11 mouse cellular contexts compared by ENCODE assay signal in the genomic region with DNA sequence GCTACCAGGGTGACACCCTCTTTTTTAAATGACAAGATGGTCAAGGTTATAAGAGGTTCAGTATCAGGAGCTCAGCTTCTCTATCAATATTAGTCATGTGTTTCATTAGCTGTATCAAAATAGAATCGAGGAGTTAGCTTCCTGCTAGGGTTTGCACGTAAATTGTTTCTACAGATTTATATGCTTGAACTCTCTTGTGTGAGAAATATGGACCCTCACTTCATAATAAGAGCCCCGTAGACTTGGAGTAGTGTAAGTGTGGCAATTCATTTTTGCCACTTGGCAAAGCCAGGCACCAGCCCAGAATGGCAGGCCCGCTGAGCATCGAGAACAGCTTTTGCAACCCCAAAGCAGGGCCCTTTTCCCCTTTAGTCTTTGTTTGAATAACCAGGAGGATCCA. TPM values are rescaled to one million over a fixed set of nuclear protein-coding genes. Genes with fewer than 3 reads are reported as not detected.
DNase-seq lines count a peak whose midpoint lies in the region; ATAC-seq lines count a peak whose summit lies in the region.
"Had no signal": no experiment of that assay in that cellular context is flagged by ENCODE, and none has a peak within 500 bp of the region (broad histone marks: within the 10 kb centered on the region; RNA-seq: fewer than 3 reads in every experiment).

No protein-coding gene starts in this region.

- no peak overlapping the region for H3K4me3 ChIP-seq in heart, embryonic 11.5 days (ENCODE audit: low read depth, low read length)
- no peak overlapping the region for H3K4me3 ChIP-seq in midbrain, embryonic 11.5 days (ENCODE audit: low read depth, low read length)
- H3K4me3 ChIP-seq in midbrain, embryonic 10.5 days: no peak overlapping the region
- H3K4me3 ChIP-seq in limb, embryonic 10.5 days: no peak overlapping the region

- H3K4me1 ChIP-seq in heart, embryonic 11.5 days (ENCODE audit: control insufficient read depth, insufficient read depth, low read length): peaks cover 26% of the 10 kb centered on the region
- H3K4me1 ChIP-seq in midbrain, embryonic 11.5 days (ENCODE audit: control insufficient read depth, insufficient read depth, low read length): peaks cover 9% of the 10 kb centered on the region
- peaks cover 32% of the 10 kb centered on the region for H3K4me1 ChIP-seq in midbrain, embryonic 10.5 days
- H3K4me1 ChIP-seq in limb, embryonic 10.5 days: peaks cover 41% of the 10 kb centered on the region

- no peak for DNase-seq in heart, postnatal 4 days
- peak; percentile 87 for DNase-seq in midbrain, embryonic 11.5 days (ENCODE audit: low spot score, missing footprints)
- no peak for DNase-seq in midbrain, embryonic 10.5 days (ENCODE audit: low spot score)
- DNase-seq in limb, embryonic 10.5 days (ENCODE audit: low spot score): no peak
- no peak for DNase-seq in cerebellum, postnatal 4 days (ENCODE audit: low spot score in 2 of 2)
- no peak for DNase-seq in cerebellum, adult 18-20 months
- DNase-seq: heart, postnatal 36 days; right cerebral cortex, postnatal 14 days had no signal

- no peak overlapping the region for H3K27ac ChIP-seq in heart, embryonic 11.5 days (ENCODE audit: low read depth, low read length)
- no peak overlapping the region for H3K27ac ChIP-seq in midbrain, embryonic 11.5 days (ENCODE audit: low read depth, low read length)
- no peak overlapping the region for H3K27ac ChIP-seq in midbrain, embryonic 10.5 days (replicated peaks)
- peak overlapping the region; percentile 96; the same call in 1 of the 2 replicates for H3K27ac ChIP-seq in limb, embryonic 10.5 days

- WGBS in heart, embryonic 11.5 days (ENCODE audit: insufficient replicate concordance): 81% methylated on average over 5 of the region's 5 CpGs
- 79% methylated on average over 5 of the region's 5 CpGs for WGBS in midbrain, embryonic 11.5 days
- WGBS in midbrain, embryonic 10.5 days: 81% methylated on average over 5 of the region's 5 CpGs
- 82% methylated on average over 5 of the region's 5 CpGs for WGBS in limb, embryonic 10.5 days

- H3K9ac ChIP-seq in heart, embryonic 11.5 days (ENCODE audit: low read depth, low read length): no peak overlapping the region
- no peak overlapping the region for H3K9ac ChIP-seq in midbrain, embryonic 11.5 days (ENCODE audit: low read length)

- no peaks in the 10 kb centered on the region for H3K27me3 ChIP-seq in heart, embryonic 11.5 days (ENCODE audit: control insufficient read depth, insufficient read depth, low read length)
- H3K27me3 ChIP-seq in midbrain, embryonic 11.5 days (ENCODE audit: control insufficient read depth, insufficient read depth, low read length): no peaks in the 10 kb centered on the region
- H3K27me3 ChIP-seq in midbrain, embryonic 10.5 days (ENCODE audit: low read depth, poor library complexity, severe bottlenecking): no peaks in the 10 kb centered on the region
- H3K27me3 ChIP-seq in limb, embryonic 10.5 days (ENCODE audit: low read depth, poor library complexity, severe bottlenecking): no peaks in the 10 kb centered on the region
- H3K27me3 ChIP-seq: midbrain, embryonic 12.5 days had no signal

- peaks cover 3% of the 10 kb centered on the region; the same call in 1 of the 2 replicates for H3K36me3 ChIP-seq in heart, embryonic 11.5 days (ENCODE audit: control insufficient read depth, insufficient read depth, low read length)
- H3K36me3 ChIP-seq in midbrain, embryonic 11.5 days (ENCODE audit: control insufficient read depth, insufficient read depth, low read length): no peaks in the 10 kb centered on the region
- peaks cover 8% of the 10 kb centered on the region for H3K36me3 ChIP-seq in midbrain, embryonic 10.5 days
- H3K36me3 ChIP-seq in limb, embryonic 10.5 days: peaks cover 16% of the 10 kb centered on the region
- H3K36me3 ChIP-seq: midbrain, embryonic 12.5 days had no signal

- H3K4me2 ChIP-seq in heart, embryonic 11.5 days: peak overlapping the region; percentile 84; the same call in 1 of the 2 replicates
- no peak overlapping the region; the same call in 1 of the 2 replicates for H3K4me2 ChIP-seq in midbrain, embryonic 11.5 days

- H3K9me3 ChIP-seq in heart, embryonic 11.5 days (replicated peaks; ENCODE audit: control insufficient read depth, low read length): no peaks in the 10 kb centered on the region
- H3K9me3 ChIP-seq in midbrain, embryonic 11.5 days (ENCODE audit: control insufficient read depth, low read length): no peaks in the 10 kb centered on the region
- no peaks in the 10 kb centered on the region for H3K9me3 ChIP-seq in midbrain, embryonic 10.5 days (replicated peaks)
- H3K9me3 ChIP-seq in limb, embryonic 10.5 days (replicated peaks): no peaks in the 10 kb centered on the region
- H3K9me3 ChIP-seq: midbrain, embryonic 12.5 days had no signal

- no peak for ATAC-seq in heart, embryonic 11.5 days (replicated peaks; ENCODE audit: insufficient number of reproducible peaks, low FRiP score, low TSS enrichment)
- ATAC-seq in midbrain, embryonic 11.5 days (ENCODE audit: low FRiP score): no peak
- ATAC-seq: lung, postnatal 0 days had no signal

RNA-seq across cellular contexts. Expression of a gene that starts 1.1 kb away (rescaled TPM):
- polyA plus RNA-seq in heart, embryonic 11.5 days (2014; fragmentation: Nextera tagmentation; extraction: Ambion mirVana): 64.1 and 67.9 TPM in 2 replicates
- total RNA-seq in heart, postnatal 4 days (2021): 10 to 100 TPM; 74.4 to 76.0 TPM
- polyA plus RNA-seq in midbrain, embryonic 11.5 days (2014; fragmentation: Nextera tagmentation; extraction: Ambion mirVana): 68.9 and 69.5 TPM in 2 replicates
- polyA plus RNA-seq in midbrain, embryonic 10.5 days (2016; fragmentation: Nextera tagmentation; extraction: Ambion mirVana): 74.1 and 75.7 TPM in 2 replicates
- polyA plus RNA-seq in limb, embryonic 10.5 days (2016; fragmentation: Nextera tagmentation; extraction: Ambion mirVana): 91.3 and 100 TPM in 2 replicates
